Mouse (Mus musculus): ENCODE results near the gene Pycr1. TPM values are rescaled to one million over a fixed set of nuclear protein-coding genes. Genes with fewer than 3 reads are reported as not detected.
A peak's percentile ranks its signal among the peaks of the same experiment; 100 is the strongest.

Gene Pycr1
- polyA plus RNA-seq, 1 experiment from 2014 or later: 37.5 TPM

DNA sequence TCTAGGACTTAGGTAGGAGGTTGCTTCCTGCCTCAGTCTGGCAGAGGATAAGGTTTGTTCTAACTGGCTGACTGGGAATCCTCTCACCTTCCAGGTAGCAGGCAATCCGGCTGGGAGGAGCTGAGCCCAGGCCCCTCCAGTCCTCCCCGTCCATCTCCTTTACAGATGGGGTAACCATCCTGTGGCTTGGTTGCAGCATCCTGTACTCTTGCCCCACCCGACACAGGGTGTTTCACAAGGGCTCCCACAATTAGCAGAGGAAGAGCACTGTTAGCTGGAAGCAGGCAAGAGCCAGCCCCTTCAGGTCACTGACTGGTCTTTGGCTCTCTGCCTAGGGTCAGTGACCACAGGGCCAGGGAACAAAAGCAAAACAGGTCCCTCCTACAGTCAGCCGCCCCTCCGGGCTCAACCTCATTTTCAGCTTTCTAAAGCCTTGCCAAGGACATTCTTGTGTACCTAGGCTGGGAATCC, 13.1 kb downstream of the Pycr1 start:
- peaks cover 42% of the 10 kb centered on the region for H3K36me3 ChIP-seq (replicated peaks)
- H3K4me1 ChIP-seq: peaks cover 66% of the 10 kb centered on the region
- WGBS: 40% methylated on average over 5 of the region's 5 CpGs
- H3K27ac ChIP-seq: peak overlapping the region; percentile 62
- no peaks in the 10 kb centered on the region for H3K9me3 ChIP-seq
- peak overlapping the region; percentile 96 for H3K4me3 ChIP-seq
- no peaks in the 10 kb centered on the region for H3K27me3 ChIP-seq (ENCODE audit: poor library complexity, severe bottlenecking)
- DNase-seq (ENCODE audit: extremely low spot score, low spot score): no peak

GRCm38 (mm10) chr11:120629911-120630310, 13.7 kb downstream of the Pycr1 start:
- Histone ChIP-seq H3K27ac (peak overlapping the region; percentile 62), H3K4me1 (peaks cover 72% of the 10 kb centered on the region), H3K9me3 (no peaks in the 10 kb centered on the region), H3K27me3 (ENCODE audit: poor library complexity, severe bottlenecking) (no peaks in the 10 kb centered on the region), H3K36me3 (replicated peaks) (peaks cover 42% of the 10 kb centered on the region), H3K4me3 (peak overlapping the region; percentile 96)
- 25% methylated on average over 7 of the region's 7 CpGs for WGBS
- no peak for DNase-seq (ENCODE audit: extremely low spot score, low spot score)

- no peak for DNase-seq (ENCODE audit: extremely low spot score, low spot score)
- 82% methylated on average over 23 of the region's 23 CpGs for WGBS
- peaks cover 73% of the 10 kb centered on the region for H3K4me1 ChIP-seq
- H3K36me3 ChIP-seq (replicated peaks): peaks cover 42% of the 10 kb centered on the region
- peak overlapping the region; percentile 96; the same call in 1 of the 2 replicates for H3K4me3 ChIP-seq
- H3K9me3 ChIP-seq: no peaks in the 10 kb centered on the region
- H3K27ac ChIP-seq: peak overlapping the region; percentile 62; the same call in 1 of the 2 replicates
- H3K27me3 ChIP-seq (ENCODE audit: poor library complexity, severe bottlenecking): no peaks in the 10 kb centered on the region
Observed at GRCm38 (mm10) chr11:120629341-120629730, 14.2 kb downstream of the Pycr1 start.

GRCm38 (mm10) chr11:120628601-120629340, 14.8 kb downstream of the Pycr1 start:
- H3K4me3 ChIP-seq: peak overlapping the region; percentile 96; the same call in 1 of the 2 replicates
- no peaks in the 10 kb centered on the region for H3K27me3 ChIP-seq (ENCODE audit: poor library complexity, severe bottlenecking)
- H3K36me3 ChIP-seq (replicated peaks): peaks cover 42% of the 10 kb centered on the region
- no peak for DNase-seq (ENCODE audit: extremely low spot score, low spot score)
- WGBS: 96% methylated on average over 23 of the region's 23 CpGs
- H3K27ac ChIP-seq: no peak overlapping the region
- H3K4me1 ChIP-seq: peaks cover 73% of the 10 kb centered on the region
- H3K9me3 ChIP-seq: no peaks in the 10 kb centered on the region

GRCm38 (mm10) chr11:120627468-120628300, 15.9 kb downstream of the Pycr1 start:
- WGBS: 86% methylated on average over 22 of the region's 22 CpGs
- H3K4me1 ChIP-seq: peaks cover 72% of the 10 kb centered on the region

GRCm38 (mm10) chr11:120626785-120627467, 16.6 kb downstream of the Pycr1 start:
- no peak overlapping the region for H3K4me3 ChIP-seq
- DNase-seq (ENCODE audit: extremely low spot score, low spot score): no peak
- WGBS: 92% methylated on average over 11 of the region's 11 CpGs
- H3K36me3 ChIP-seq (replicated peaks): peaks cover 59% of the 10 kb centered on the region
- H3K9me3 ChIP-seq: no peaks in the 10 kb centered on the region
- H3K27me3 ChIP-seq (ENCODE audit: poor library complexity, severe bottlenecking): no peaks in the 10 kb centered on the region
- no peak overlapping the region for H3K27ac ChIP-seq
- H3K4me1 ChIP-seq: peaks cover 64% of the 10 kb centered on the region

More at GRCm38 (mm10) chr11:120627468-120628300, 15.9 kb downstream of the Pycr1 start:
- DNase-seq (ENCODE audit: extremely low spot score, low spot score): no peak
- H3K27me3 ChIP-seq (ENCODE audit: poor library complexity, severe bottlenecking): no peaks in the 10 kb centered on the region
- H3K4me3 ChIP-seq: no peak overlapping the region; the same call in 1 of the 2 replicates
- H3K36me3 ChIP-seq (replicated peaks): peaks cover 51% of the 10 kb centered on the region
- H3K27ac ChIP-seq: no peak overlapping the region
- no peaks in the 10 kb centered on the region for H3K9me3 ChIP-seq

- Histone ChIP-seq H3K4me1 (peaks cover 47% of the 10 kb centered on the region), H3K4me3 (peak within 1 kb of the TSS; percentile 88), H3K36me3 (replicated peaks) (peaks cover 75% of the 10 kb centered on the region), H3K27ac (peak within 1 kb of the TSS; percentile 83), H3K27me3 (ENCODE audit: poor library complexity, severe bottlenecking) (no peaks in the 10 kb centered on the region), H3K9me3 (no peaks in the 10 kb centered on the region)
- 22% methylated on average over 5 of the region's 5 CpGs for WGBS
- DNase-seq (ENCODE audit: extremely low spot score, low spot score): no peak
Observed at GRCm38 (mm10) chr11:120625152-120625775, 18.3 kb downstream of the Pycr1 start, which contains the start of gene Sirt7. TSS of gene Sirt7 (minus strand) at chr11:120625240.

DNA sequence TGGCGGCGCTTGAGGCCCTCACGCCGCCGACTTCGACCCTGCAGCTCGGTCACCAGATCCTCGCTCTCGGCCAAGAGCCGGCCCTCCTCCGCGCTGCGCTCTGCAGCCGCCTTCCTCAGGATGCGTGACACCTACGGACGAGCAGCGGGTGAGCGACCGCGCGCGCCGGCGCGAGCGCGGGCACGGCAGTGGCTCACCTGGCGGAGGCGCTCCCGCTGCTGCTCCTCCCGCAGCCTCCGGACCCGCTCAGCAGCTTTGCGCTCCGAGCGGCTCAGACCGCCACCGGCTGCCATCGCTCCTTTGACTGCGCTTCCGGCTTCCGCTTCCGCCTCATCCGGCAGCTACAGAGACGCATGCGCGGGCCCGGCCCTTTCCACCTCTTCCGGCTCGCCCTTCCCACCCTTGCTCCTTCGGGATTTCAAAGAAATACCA, 18.9 kb downstream of the Pycr1 start:
- under 1% methylated on average over 53 of the region's 53 CpGs for WGBS
- peak; percentile 82 for DNase-seq (ENCODE audit: extremely low spot score, low spot score)
- Histone ChIP-seq H3K27ac (peak overlapping the region; percentile 83), H3K4me1 (peaks cover 42% of the 10 kb centered on the region), H3K9me3 (no peaks in the 10 kb centered on the region), H3K4me3 (peak overlapping the region; percentile 88), H3K36me3 (replicated peaks) (peaks cover 76% of the 10 kb centered on the region), H3K27me3 (ENCODE audit: poor library complexity, severe bottlenecking) (no peaks in the 10 kb centered on the region)

DNA sequence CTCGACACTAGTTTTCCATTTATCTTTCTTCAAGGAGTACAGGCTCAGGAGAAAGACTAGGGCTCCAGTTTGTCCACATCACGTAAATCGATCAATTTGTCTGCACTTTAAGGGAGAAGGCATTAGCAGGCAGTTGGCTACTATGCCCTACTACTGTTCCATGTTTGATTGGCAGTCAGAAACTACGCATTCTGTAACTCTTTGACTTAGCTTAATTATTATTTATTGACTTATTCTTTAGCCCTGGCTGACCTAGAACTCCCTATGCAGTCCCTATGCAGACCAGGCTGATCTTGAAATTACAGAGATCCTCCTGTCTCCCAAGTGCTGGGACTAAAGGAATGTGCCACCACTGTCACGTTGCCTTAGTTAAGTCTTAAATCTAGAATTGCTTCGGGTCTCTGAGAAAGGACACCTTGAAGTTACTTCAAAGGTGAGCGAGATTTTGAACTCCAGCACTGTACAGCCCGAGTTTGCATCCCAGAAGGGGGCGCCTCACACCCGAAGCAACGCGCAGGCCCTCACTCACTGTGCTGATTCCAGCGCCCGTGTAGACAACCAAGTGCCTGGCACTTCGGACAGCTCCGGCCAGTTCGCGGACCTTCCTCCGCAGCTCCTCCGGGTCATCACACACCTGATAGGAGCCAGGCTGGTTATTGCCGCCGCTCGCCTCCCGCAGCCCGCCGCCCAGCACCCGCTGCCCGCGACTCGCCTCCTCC, 19.4 kb downstream of the Pycr1 start:
- WGBS: 14% methylated on average over 30 of the region's 30 CpGs
- H3K4me3 ChIP-seq: peak overlapping the region; percentile 88
- peak; percentile 61 for DNase-seq (ENCODE audit: extremely low spot score, low spot score)
- peak overlapping the region; percentile 83 for H3K27ac ChIP-seq
- peaks cover 36% of the 10 kb centered on the region for H3K4me1 ChIP-seq
- H3K27me3 ChIP-seq (ENCODE audit: poor library complexity, severe bottlenecking): no peaks in the 10 kb centered on the region
- peaks cover 75% of the 10 kb centered on the region for H3K36me3 ChIP-seq (replicated peaks)
- H3K9me3 ChIP-seq: no peaks in the 10 kb centered on the region

DNA sequence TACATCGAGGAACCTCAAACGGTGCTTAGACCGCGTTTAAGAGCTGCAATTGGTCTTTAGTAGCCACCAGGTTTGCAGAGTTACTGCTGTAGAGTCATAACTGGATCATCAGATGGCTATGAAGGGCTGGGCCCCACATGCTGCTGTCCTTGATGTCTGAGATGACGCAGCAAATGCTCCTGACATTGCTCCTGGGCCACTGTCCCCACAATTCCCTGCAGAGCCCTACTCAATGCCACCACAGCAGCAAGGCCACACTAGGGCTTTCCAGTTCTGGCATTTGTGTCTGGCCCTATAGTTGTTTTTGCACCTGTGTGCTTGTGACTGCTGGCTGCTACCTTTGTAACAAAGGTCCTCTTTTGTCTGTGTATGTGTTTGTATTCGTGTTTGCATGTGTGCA, 20.8 kb downstream of the Pycr1 start:
- DNase-seq (ENCODE audit: extremely low spot score, low spot score): no peak
- no peaks in the 10 kb centered on the region for H3K27me3 ChIP-seq (ENCODE audit: poor library complexity, severe bottlenecking)
- H3K4me3 ChIP-seq: no peak overlapping the region
- peaks cover 77% of the 10 kb centered on the region for H3K36me3 ChIP-seq (replicated peaks)
- H3K27ac ChIP-seq: no peak overlapping the region
- H3K9me3 ChIP-seq: no peaks in the 10 kb centered on the region; the same call in 1 of the 2 replicates
- H3K4me1 ChIP-seq: peaks cover 41% of the 10 kb centered on the region
- WGBS: 91% methylated on average over 6 of the region's 6 CpGs

- Histone ChIP-seq H3K9me3 (no peaks in the 10 kb centered on the region; the same call in 1 of the 2 replicates), H3K4me1 (peaks cover 51% of the 10 kb centered on the region), H3K36me3 (replicated peaks) (peaks cover 66% of the 10 kb centered on the region), H3K4me3 (no peak overlapping the region), H3K27ac (no peak overlapping the region), H3K27me3 (ENCODE audit: poor library complexity, severe bottlenecking) (no peaks in the 10 kb centered on the region)
- 93% methylated on average over 14 of the region's 14 CpGs for WGBS
- DNase-seq (ENCODE audit: extremely low spot score, low spot score): no peak
Observed at GRCm38 (mm10) chr11:120620195-120620594, 23.4 kb downstream of the Pycr1 start.
